Mouse (Mus musculus): ENCODE data around the gene Rbpjl. TPM values are rescaled to one million over a fixed set of nuclear protein-coding genes. Genes with fewer than 3 reads are reported as not detected.

Gene Rbpjl
- polyA plus RNA-seq, 1 experiment, result not detected

DNA sequence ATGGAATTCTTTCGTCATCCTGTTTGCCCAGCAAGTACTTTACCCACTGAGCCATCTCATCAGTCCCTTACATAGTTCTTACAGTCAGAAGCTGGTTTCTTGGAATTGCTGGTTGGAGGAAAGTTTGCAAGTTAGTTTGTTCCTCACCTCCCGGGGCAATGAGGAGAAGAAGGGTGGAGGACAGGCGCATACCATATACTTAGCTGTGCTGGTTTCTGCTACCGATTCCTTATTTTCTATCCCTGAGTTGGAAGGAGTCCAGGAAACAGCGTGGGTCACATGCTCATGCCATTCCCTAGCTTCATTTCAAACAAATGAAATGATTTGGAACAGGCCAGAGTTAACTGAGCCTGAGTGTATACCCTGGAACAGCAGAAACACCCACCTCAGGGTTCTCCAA, 46.0 kb downstream of the Rbpjl start:
- Histone ChIP-seq H3K27ac (ENCODE audit: insufficient read depth, low read length) (no peak overlapping the region), H3K4me1 (ENCODE audit: control insufficient read depth, insufficient read depth, low read length) (peaks cover 9% of the 10 kb centered on the region), H3K4me3 (ENCODE audit: insufficient read depth, low read length) (no peak overlapping the region)
- TF ChIP-seq CTCF (IDR thresholded peaks at IDR 0.05; ENCODE audit: borderline replicate concordance, insufficient read depth, low read length), result no peak
- no peak for TF ChIP-seq POLR2A (IDR thresholded peaks at IDR 0.05; ENCODE audit: low read depth, low read length)

- no peak overlapping the region for H3K27ac ChIP-seq (ENCODE audit: insufficient read depth, low read length)
- no peak overlapping the region for H3K4me3 ChIP-seq (ENCODE audit: insufficient read depth, low read length)
- TF ChIP-seq CTCF (IDR thresholded peaks at IDR 0.05; ENCODE audit: borderline replicate concordance, insufficient read depth, low read length) (no peak), POLR2A (IDR thresholded peaks at IDR 0.05; ENCODE audit: low read depth, low read length) (no peak)
- H3K4me1 ChIP-seq (ENCODE audit: control insufficient read depth, insufficient read depth, low read length), result peaks cover 9% of the 10 kb centered on the region
These were observed 46.6 kb downstream of the Rbpjl start for GRCm38 (mm10) chr2:164449341-164450042.

DNA sequence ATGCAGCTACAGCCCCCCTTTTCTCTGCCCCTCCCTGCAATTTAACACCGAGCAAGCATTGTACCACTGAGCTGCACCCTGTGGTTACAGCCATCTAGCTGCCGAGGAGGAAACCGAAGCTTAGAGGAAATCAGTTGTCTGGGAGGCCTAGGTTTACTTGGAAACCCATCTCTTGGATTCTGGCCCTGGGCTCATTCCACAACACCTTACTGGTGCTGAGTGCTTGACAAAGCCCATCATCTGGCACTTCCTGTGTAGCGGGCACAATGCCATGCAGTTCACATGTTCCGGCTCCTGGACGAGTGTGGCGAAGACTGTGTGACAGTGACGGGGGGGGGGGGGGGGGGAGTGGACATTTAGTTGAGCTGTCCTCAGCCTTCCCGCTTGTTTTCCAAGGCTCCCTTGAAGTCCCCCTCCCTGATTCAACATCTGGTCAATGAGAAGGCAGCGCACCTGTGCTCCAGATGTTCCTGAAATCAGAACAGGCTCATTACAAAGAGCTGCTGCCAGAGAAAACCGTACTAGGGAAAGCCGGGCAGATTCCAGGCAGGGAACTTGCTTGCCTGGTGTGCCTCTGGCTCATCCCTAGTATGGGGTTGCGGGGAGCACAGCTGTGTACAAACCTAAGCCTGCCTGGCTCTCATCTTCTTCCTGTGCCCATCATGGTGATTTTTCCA, 49.2 kb downstream of the Rbpjl start:
- H3K4me3 ChIP-seq (ENCODE audit: insufficient read depth, low read length), result no peak overlapping the region
- H3K27ac ChIP-seq (ENCODE audit: insufficient read depth, low read length), result no peak overlapping the region
- peaks cover 16% of the 10 kb centered on the region for H3K4me1 ChIP-seq (ENCODE audit: control insufficient read depth, insufficient read depth, low read length)
- no peak for TF ChIP-seq POLR2A (IDR thresholded peaks at IDR 0.05; ENCODE audit: low read depth, low read length)
- no peak for TF ChIP-seq CTCF (IDR thresholded peaks at IDR 0.05; ENCODE audit: borderline replicate concordance, insufficient read depth, low read length)

DNA sequence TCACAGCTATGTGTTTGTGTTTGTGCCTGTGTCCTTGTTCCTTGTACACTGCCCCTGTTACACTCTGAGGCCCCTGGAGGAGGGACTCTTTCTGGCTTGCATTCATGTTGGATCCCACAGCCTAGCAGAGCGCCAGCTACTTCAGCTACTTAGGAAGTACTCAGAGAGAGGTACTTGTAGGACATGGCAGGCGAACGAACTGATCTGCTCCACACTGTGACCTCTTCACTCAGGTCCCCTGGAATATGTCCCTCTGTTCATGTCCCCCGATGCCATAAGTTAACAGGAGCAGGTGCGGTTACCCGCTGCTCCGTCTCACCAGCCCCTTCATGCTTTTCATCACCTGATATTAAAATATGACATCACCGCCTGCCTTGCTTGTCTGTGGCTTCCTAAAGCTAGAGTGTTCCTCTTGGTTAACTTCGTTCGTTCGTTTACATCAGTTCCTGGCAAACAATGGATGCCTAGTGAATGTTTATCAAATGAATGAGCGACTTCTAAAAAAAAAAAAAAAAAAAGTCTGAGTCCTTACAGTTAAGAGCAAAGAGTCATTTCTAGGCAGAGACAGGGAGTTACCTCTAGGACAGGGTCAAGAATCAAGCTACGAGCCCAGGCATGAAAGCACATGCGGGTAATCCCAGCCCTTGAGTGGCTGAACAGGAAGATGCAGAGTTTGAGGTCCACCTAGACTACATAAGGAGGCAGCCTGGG, 50.3 kb downstream of the Rbpjl start:
- TF ChIP-seq CTCF (IDR thresholded peaks at IDR 0.05; ENCODE audit: borderline replicate concordance, insufficient read depth, low read length), result no peak
- Histone ChIP-seq H3K4me1 (ENCODE audit: control insufficient read depth, insufficient read depth, low read length) (peaks cover 16% of the 10 kb centered on the region), H3K4me3 (ENCODE audit: insufficient read depth, low read length) (no peak overlapping the region), H3K27ac (ENCODE audit: insufficient read depth, low read length) (no peak overlapping the region)

DNA sequence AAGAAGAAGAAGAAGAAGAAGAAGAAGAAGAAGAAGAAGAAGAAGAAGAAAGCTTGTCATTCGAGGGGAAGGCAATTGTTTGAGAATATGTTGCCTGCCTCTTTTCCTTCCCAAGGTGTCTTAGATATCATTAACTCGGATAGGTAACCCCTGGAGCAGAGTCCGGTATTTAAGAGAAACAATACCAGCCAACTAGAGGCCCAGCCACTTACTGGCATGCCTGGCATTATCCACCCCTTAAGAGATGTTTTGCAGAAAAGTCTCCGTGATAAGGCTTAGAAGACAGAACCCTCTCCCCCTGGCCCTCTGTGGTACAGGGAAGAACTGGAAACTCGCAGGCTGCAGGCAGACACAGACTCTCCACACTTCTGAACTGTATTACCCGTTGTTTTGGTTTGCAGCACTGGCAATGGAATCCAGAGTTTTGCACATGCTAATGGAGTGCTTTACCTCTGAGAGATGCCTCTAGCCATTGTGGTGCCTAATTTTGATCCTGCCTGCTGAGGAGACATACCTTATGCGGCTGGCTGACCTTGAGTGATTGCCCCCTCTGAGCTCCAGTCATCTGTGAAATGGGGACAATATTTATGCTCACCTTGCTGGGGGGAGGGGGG, 51.1 kb downstream of the Rbpjl start:
- Histone ChIP-seq H3K4me3 (ENCODE audit: insufficient read depth, low read length) (no peak overlapping the region), H3K4me1 (ENCODE audit: control insufficient read depth, insufficient read depth, low read length) (peaks cover 16% of the 10 kb centered on the region), H3K27ac (ENCODE audit: insufficient read depth, low read length) (peak overlapping the region; percentile 21; the same call in 1 of the 2 replicates)
- TF ChIP-seq CTCF (IDR thresholded peaks at IDR 0.05; ENCODE audit: borderline replicate concordance, insufficient read depth, low read length) (no peak), POLR2A (IDR thresholded peaks at IDR 0.05; ENCODE audit: low read depth, low read length) (no peak)

GRCm38 (mm10) chr2:164454846-164455245, 51.9 kb downstream of the Rbpjl start:
- Histone ChIP-seq H3K4me3 (ENCODE audit: insufficient read depth, low read length) (no peak overlapping the region), H3K4me1 (ENCODE audit: control insufficient read depth, insufficient read depth, low read length) (peaks cover 16% of the 10 kb centered on the region), H3K27ac (ENCODE audit: insufficient read depth, low read length) (peak overlapping the region; percentile 98)
- no peak for TF ChIP-seq CTCF (IDR thresholded peaks at IDR 0.05; ENCODE audit: borderline replicate concordance, insufficient read depth, low read length)
- no peak for TF ChIP-seq POLR2A (IDR thresholded peaks at IDR 0.05; ENCODE audit: low read depth, low read length)

- H3K27ac ChIP-seq (ENCODE audit: insufficient read depth, low read length), result peak overlapping the region; percentile 98
- TF ChIP-seq CTCF (IDR thresholded peaks at IDR 0.05; ENCODE audit: borderline replicate concordance, insufficient read depth, low read length) (no peak), POLR2A (IDR thresholded peaks at IDR 0.05; ENCODE audit: low read depth, low read length) (no peak)
- no peak overlapping the region for H3K4me3 ChIP-seq (ENCODE audit: insufficient read depth, low read length)
- peaks cover 16% of the 10 kb centered on the region for H3K4me1 ChIP-seq (ENCODE audit: control insufficient read depth, insufficient read depth, low read length)
These were observed 52.7 kb downstream of the Rbpjl start for GRCm38 (mm10) chr2:164455421-164456190.

DNA sequence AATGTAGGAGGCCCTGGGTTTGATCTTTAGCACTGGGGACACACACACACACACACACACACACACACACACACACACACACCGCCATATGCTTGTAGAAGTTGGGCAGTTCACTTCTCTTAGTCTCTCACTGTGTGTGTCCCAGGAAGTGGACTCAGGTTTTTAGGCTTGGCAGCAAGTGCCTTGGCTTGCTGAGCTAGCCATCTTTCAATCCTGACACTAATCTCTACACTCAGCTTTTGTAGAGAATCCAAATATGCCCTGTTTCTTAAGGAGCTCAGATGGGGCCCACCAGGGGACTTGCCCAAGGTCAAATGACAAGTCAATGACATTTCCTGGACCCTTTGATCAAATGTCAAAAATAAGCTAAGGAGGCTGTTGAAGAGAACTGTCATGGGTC, 53.5 kb downstream of the Rbpjl start:
- Histone ChIP-seq H3K4me3 (ENCODE audit: insufficient read depth, low read length) (no peak overlapping the region), H3K27ac (ENCODE audit: insufficient read depth, low read length) (peak overlapping the region; percentile 98)

DNA sequence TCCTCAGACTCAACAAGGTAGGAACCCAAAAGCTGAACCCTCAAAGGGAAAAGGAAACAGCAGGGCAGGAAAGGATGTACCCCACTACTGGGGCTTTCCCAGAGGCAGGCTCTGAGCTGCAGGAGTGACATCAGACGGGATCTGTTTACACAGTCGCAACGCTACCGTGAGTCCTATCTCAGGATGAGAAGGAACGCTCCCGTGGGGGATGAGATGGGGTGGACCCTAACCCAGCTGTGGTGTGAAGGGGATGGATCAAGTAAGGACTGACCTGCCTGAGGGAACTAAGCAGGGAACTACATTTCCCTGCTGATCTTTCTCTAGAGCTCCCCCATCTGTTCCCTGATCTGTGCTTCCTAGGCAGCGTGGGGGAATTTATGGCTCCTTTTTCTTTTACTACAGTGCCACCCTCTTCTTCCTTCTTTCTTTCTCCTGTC, 53.9 kb downstream of the Rbpjl start, which contains the start of gene Sys1:
Sys1 (plus strand) TSS at position 101 of the 437 bp plus-strand sequence.
- TF ChIP-seq CTCF (IDR thresholded peaks at IDR 0.05; ENCODE audit: borderline replicate concordance, insufficient read depth, low read length), result no peak
- Histone ChIP-seq H3K4me3 (ENCODE audit: insufficient read depth, low read length) (no peak within 1 kb of the TSS), H3K4me1 (ENCODE audit: control insufficient read depth, insufficient read depth, low read length) (peaks cover 15% of the 10 kb centered on the region), H3K27ac (ENCODE audit: insufficient read depth, low read length) (peak within 1 kb of the TSS; percentile 98)

More for the DNA sequence above, 53.5 kb downstream of the Rbpjl start:
- H3K4me1 ChIP-seq (ENCODE audit: control insufficient read depth, insufficient read depth, low read length), result peaks cover 16% of the 10 kb centered on the region
- TF ChIP-seq CTCF (IDR thresholded peaks at IDR 0.05; ENCODE audit: borderline replicate concordance, insufficient read depth, low read length) (no peak), POLR2A (IDR thresholded peaks at IDR 0.05; ENCODE audit: low read depth, low read length) (no peak)
